Mouse (Mus musculus): ENCODE measurements around the gene Lyrm7.

GRCm38 (mm10) chr11:54906466-54906865 lies 45.8 kb upstream of the Lyrm7 start:
- no peak for TF ChIP-seq CTCF (IDR thresholded peaks at IDR 0.05; ENCODE audit: borderline replicate concordance, control insufficient read depth, extremely low read depth, insufficient read depth, low read length, poor library complexity)
- no peak for TF ChIP-seq POLR2A (IDR thresholded peaks at IDR 0.05; ENCODE audit: control insufficient read depth, extremely low read depth, insufficient read depth, low read length, poor library complexity)
